Mouse (Mus musculus) right cerebral cortex, postnatal 4 days (tissue): Measurements from ENCODE around the gene Gm6525.

Experiments used
- DNase-seq: peaks from one replicate; pipeline ENCODE4 v3.0.0-alpha.2; 2022

The Gm6525 gene

DNA sequence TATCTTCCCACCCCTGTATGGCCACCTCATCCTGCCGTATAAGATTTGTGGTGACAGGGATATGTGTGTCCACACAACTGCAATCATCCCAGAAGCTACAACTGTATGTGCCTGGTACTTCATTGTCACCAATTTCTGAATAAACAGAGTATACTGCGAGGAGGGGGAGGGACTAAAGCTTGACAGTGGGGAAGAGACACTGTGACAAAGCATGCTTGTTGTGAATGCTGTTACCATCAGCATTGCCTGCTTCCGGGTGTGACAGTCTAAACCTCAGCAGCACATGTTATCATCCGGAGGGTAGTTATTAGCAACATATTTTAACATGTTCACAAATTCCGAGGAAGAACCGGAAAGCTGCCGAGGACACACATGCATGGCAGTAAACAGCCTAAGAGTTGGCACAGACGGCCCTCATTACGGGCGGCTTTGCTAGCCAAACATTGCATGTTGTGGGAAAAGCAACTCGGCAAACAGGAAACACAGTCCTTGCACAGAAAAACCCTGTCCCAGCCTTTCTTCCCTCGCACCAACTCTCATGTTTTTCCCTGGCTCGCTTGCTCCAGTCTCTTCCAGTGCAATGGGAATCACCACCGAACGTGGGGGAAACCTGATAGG lies 41.9 kb downstream of the Gm6525 start:
- DNase-seq, result no peak

DNA sequence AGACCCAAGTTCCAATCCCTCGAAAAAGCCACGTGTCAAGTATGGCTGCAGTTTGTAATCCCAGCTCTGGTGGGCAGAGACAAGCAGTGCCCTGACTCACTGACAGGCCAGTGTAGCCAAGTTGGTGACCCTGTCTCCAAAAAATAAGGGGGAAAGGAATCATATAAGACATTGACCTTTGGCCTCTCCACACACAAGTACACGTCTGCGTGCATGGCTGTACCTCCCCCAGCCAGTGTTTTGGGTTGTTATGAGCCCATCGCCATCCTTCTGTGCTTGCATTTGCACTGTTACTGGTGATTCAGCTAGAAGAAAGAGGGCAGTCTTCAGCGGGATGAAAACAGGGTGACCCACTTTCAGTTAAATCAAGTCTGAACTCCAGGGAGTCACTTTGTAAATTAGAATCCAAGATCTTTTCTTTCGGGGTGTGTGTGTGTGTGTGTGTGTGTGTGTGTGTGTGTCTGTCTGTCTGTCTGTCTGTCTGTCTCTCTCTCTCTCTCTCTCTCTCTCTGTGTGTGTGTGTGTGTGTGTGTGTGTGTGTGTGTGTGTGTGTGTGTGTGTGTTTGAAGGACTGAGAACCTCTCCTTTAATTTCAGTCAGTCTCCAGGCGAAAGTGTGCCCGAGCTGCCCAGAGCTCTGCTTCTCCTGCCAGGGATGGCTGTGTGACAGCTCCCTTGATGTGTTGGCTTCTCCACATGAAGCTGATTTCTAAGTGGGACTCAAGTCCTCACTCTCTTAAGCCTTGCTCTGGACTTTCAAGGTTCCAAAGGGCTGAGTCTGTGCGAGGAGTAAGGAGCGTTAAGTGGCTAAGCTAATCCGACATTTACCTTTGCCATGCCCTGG lies 43.4 kb downstream of the Gm6525 start:
- no peak for DNase-seq

DNA sequence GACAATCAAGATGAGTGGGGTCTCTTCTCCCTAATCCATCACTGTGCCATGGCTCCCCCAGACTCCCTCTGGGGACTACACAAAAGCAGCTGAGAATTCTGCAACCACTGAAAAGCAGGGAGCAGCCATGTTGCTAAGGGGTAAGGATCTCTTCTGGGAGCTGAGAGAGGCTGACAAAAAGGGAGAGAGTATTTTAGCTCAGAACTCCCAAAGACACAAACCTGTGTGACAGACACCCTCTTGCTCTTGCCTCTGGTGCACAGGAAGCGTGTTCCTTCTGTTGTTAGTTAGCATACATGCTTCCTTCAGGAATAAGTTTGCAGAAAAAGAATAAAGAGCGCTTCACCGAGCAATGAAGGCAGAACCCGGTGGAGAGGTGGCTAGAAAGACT lies 44.1 kb downstream of the Gm6525 start:
- DNase-seq, result no peak

DNA sequence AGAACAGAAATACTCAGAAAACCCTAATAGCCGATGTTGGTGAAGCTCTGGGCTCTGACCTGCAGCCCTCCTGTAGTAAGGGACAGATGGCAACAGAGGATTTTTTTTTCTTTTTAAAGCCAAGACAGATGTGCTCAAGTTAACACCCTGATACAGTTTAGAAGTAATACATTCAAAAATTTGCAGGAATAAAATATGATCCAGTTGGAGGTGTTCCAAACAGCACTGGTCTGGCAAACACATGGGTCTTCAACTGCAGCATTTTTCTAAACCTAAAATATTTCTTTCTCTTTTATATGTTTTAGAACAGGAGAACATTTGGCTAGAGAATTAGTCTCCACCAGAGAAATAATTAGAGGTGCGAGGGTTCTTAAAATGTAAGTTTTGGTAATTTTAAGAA lies 44.6 kb downstream of the Gm6525 start:
- DNase-seq, result no peak

DNA sequence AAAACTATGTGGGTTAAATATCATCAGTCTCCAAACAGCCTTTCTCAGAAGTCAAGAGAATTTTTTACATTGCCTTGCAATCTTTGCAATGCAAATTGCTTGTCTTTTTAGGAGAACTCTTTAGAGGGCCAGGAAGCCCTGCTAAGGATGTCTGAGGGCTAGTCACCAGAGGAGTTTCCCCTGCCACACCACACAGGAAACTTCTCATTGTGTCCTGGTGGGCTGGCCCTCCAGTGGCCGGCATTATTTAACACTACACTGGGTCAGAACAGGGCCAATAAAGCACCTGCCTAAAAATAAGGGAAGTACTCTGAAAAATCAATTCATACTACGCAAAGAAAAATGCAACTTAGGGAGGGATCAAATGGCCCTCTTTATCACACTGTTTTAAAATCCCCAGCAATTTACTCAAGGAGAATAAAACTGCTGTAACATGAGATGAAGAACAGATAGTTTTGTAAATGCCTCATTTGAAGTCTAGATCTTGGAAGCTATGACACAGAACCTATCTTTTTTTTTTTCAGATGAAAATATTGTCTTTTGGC lies 45.3 kb downstream of the Gm6525 start:
- no peak for DNase-seq

DNA sequence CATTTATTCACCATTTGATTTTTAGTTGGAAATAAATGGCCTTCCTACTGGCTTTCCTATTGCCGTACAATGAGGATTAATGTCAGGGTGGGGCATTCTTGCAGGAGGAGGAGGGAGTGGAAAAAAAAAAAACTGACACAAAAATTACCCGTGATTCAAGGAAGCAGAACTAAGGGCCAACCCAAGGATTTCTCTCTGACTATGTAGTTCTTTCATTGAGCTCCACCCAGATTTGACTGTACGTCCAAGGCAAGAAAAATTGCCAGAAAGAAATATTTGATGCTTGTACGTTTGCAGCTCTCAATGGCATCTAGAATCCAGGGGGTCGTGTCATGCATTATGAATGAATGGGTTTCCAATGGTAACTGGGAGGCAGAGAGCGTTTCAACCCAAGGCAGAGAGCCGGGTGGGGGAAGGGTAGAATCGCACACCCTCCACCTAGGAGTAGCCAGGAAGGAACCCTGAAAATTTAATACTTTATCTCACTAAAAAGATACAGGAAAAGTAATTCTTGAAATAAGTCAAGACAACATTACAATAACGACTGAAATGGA lies 45.9 kb downstream of the Gm6525 start:
- peak; percentile 61 for DNase-seq

DNA sequence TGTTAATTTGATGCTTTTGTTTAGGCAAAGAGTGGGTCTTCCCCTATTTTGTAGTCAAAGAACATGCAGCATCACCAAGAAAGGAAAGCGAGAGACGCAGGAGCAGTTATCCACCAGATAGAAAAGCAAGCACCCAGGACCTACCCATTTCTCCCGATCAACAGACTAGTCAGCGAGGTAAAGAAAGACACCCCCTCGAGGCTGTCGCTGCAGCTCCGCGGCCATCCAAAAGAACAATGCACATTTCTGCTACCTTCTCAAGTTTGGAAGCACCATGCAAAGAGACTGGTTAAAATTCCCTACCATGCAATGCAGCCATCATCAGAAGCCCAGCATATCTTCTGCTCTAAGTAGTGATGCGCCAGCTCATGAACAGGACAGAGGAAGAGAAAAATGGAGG lies 46.4 kb downstream of the Gm6525 start:
- no peak for DNase-seq

DNA sequence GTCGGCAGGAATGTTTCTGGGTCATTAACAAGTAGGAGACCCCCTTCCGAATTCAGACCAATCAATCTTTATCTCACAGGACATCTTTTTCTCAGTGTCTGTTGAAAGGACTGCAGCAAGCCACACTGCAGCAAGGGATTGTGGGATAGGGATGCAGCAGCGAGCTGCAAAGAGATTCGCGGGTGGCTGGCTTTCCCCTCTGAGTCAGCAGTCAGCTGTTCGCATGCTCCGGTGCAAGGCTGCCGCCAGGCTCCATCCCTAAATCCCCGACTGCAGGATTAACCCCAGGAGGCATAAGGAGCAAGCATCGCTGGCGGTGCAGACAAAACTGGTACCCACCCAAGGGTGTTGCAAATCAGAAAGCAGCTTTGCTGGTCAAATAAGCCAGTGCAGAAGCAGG lies 46.8 kb downstream of the Gm6525 start:
- DNase-seq, result peak; percentile 77
